Mouse (Mus musculus) gastrocnemius, adult 2 months (tissue): ENCODE results near the gene Abcc4. TPM values are rescaled to one million over a fixed set of nuclear protein-coding genes. Genes with fewer than 3 reads are reported as not detected.
"Not testable (repeated sequence)": the region's sequence is repeated elsewhere in the genome, so short reads cannot be mapped to it uniquely, and the experiment has no call there.

Experiments used
- DNase-seq: peaks from one replicate; pipeline ENCODE4 v3.0.0; 2022
- H3K27ac ChIP-seq: fragments of 200-600 bp; 2 replicates; pipeline ENCODE4 v1.8.1; 2022; ENCODE audit warnings: mild to moderate bottlenecking
- H3K4me3 ChIP-seq: fragments of 200-600 bp; 2 replicates; pipeline ENCODE4 v1.8.1; 2022; ENCODE audit warnings: mild to moderate bottlenecking, moderate library complexity
- CTCF ChIP-seq: fragments of 200-600 bp; IDR thresholded peaks from 2 replicates; pipeline ENCODE4 v1.8.1; 2022; ENCODE audit warnings: antibody characterized with exemption, mild to moderate bottlenecking, moderate library complexity
- intact Hi-C: fragments of 180-260 bp; cut with DNase I; formaldehyde crosslinking; loops from one replicate; pipeline ENCODE4 v1.15.1; 2025
- total RNA-seq, 2 experiments: library from RNA; stranded (reverse); gene quantifications; 2 replicates each; pipeline ENCODE4 v1.2.3; 2021

Gene Abcc4
- total RNA-seq, 2 experiments from 2014 or later = 10.1 to 12.2 TPM

DNA sequence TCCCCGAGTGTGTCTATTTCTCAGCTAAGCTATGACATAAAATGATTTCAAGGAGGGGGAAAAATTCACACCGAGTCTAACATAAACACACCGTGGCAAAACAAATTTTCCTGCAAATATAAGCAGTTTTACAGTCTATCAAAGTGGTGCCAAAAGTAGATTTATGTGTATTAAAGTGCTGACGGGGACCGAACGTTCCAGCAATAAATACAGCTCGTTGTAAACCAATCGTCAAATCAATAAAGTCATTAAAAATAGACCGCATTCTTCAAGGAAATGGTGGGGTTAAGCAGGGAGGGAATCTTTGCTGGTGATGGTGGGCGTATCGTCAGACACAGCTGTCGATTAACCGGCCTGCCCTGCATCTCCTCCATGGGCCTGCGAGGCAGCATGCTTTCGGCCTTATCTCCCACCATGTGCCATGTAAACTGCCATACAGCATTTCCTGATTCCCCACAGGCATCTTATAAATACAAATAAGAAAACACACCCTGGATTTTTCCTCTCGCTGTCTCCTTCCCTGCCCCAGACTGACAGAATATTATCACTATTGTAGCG, 137.8 kb downstream of the Abcc4 start:
- Histone ChIP-seq H3K4me3 (no peak overlapping the region), H3K27ac (no peak overlapping the region)
- no peak for TF ChIP-seq CTCF
- intact Hi-C loops = no loop called here
- no peak for DNase-seq

DNA sequence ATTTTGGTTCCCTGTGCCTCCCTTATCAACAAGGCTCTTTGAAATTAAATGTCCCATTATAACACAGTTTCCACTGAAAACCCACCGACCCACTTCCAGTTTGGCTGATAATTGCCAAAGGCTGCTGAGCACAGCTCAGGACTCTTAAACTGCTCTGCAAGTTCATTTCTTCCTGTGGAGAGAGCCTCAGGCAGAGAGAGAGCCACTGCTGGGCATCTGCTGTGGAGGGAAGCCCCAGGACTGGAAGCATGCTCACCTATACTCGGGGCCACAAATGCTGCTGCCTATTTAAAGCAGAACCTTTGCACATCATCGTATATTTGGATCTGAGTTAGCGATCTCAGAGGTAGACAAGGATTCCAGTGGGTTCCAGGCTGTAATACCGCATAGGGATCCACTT, 139.2 kb downstream of the Abcc4 start:
- no peak for DNase-seq
- Histone ChIP-seq H3K27ac (peak overlapping the region; percentile 39), H3K4me3 (peak overlapping the region; percentile 33; the same call in 1 of the 2 replicates)
- intact Hi-C loops = no loop called here
- no peak for TF ChIP-seq CTCF

DNA sequence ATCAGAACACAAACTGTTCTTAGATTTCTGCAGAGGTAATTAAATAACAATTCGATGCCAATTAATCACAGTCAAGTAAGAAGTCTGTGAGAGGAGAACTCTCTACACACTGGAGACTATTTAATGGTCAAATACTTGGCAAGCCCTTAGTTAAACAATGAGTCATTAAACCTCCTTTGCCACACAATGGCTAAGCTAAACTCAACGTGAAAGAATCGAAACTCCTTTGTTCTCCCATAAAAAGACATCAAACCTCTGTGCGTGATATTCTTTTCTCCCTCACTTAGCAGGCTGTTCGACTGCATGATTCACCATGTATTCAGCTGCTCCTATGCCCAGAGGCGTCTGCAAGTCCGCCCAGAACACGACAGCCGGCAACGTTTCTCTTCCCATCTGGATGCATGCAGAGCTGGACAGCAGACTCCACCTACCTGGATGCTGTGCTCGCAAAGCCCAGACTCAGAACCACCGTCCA, 139.8 kb downstream of the Abcc4 start:
- intact Hi-C loops = no loop called here
- Histone ChIP-seq H3K4me3 (peak overlapping the region; percentile 33), H3K27ac (peak overlapping the region; percentile 39)
- no peak for TF ChIP-seq CTCF
- no peak for DNase-seq

DNA sequence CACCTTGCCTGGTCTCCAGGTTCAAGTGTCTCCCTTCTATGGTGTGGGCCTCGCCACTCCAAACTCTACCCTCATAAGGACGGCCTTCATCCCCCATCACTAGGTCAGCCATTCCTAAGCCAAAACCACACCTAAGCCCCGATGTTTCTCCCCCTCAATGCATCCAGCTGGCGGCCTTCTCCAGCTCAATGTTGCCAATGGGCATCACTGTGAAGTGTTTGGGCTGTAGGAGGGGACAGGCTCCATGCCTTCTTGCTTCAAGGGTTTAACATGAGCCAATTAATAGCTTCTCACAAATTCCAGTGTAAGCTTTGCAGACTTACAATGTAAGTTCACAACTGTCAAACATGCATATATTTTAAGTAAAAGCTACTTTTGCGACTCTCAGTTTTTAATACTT, 140.3 kb downstream of the Abcc4 start:
- intact Hi-C loops = no loop called here
- Histone ChIP-seq H3K27ac (no peak overlapping the region), H3K4me3 (no peak overlapping the region)
- DNase-seq = no peak
- TF ChIP-seq CTCF = no peak

DNA sequence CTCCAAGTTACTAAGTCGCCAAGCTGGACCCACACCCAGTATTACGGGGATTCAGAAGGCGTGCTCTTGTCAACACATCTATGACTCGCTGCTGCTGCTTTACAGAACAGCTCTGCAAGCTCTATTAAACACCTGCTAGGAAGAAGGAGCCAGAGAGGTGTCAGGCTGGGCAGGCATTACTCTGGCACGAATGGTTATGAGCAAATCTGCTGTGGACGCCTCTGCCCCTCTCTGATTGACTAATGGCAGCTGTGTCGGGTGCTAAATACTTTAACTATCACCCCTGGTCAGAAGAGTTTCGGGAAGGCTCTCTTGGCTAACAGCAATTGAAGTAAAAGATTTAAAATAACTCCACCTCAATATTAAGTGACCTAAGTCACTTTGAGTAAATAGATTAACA, 142.4 kb downstream of the Abcc4 start:
- intact Hi-C loops = no loop called here
- no peak overlapping the region for H3K27ac ChIP-seq
- TF ChIP-seq CTCF = no peak
- H3K4me3 ChIP-seq = no peak overlapping the region
- DNase-seq = no peak

DNA sequence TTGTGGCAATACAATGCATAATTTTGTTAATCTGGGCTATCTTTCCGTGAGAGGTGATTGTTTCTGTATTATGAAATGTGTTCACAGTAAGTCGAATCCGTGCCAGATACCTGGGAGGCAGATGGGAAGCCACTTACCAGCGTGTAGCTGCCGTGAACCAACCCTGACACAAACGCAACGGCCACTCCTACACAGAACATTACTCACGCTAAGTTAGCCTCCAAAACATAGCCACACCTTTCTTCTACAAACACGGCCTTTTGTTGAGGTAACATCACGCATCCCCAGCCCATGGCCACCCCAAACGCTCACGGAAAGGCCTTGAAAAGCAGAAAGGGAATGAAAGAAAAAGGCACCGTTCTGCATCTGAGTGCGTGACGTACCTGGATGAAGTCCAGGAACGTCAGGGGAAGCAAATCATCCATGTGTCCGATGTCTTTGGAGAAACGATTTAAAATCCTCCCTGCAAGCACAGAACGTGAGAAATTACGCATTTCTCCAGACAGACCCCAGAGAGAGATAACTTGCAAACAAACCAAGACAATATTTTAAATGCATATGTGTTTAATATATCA, 153.0 kb downstream of the Abcc4 start:
- H3K4me3 ChIP-seq = no peak overlapping the region
- no peak for DNase-seq
- TF ChIP-seq CTCF = no peak
- H3K27ac ChIP-seq = no peak overlapping the region
- intact Hi-C loops = no loop called here

DNA sequence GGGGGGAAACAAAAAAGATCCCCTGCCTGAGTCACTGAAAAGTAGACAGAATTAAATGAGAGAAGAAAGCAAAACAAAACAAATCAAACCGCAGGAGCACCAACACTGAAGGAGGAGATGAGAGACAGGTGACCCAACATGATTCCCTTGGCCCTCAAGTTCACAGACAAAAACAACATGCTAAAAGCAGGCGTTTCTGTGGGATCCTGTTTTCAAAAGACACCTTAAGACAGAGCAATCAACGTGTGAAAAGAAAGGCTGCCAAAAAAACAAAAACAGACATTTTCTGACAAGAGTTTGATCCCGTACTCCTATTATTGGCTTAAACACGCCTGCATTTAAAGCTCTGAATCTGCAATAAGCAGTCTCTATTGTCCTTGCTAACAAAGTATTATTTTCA, 153.6 kb downstream of the Abcc4 start:
- Histone ChIP-seq H3K4me3 (no peak overlapping the region), H3K27ac (peak overlapping the region; percentile 72)
- DNase-seq = no peak
- no peak for TF ChIP-seq CTCF
- intact Hi-C loops = no loop called here

DNA sequence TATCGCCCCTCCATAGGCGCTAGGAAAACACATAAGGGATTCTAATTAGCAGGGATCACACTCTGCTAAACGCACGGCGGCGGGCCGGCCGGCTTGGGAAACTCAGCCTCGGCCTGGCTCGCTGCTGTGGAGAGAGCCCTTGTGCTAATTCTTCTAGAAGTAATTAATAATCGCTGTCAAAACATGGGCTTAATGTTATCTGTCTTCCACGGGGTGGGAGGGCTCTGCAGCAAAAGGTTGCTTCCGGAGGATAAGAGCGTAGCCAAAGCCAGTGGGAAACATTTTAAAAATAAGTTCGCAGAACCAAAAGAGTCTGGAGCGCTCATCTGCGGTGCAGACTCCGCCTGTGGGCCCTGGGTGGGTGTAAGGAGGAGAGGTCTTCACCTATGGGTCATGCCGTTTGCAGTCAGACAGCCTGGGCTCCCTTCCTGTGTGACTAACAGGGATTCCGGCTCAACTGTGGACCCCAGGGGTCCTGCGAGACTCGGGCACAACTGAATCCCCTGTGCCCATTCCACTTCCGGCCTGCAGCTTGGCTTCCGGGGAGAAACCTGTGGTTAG, 154.2 kb downstream of the Abcc4 start:
- Histone ChIP-seq H3K27ac (peak overlapping the region; percentile 72), H3K4me3 (peak overlapping the region; percentile 54)
- intact Hi-C loops = no loop called here
- no peak for TF ChIP-seq CTCF
- DNase-seq = no peak

DNA sequence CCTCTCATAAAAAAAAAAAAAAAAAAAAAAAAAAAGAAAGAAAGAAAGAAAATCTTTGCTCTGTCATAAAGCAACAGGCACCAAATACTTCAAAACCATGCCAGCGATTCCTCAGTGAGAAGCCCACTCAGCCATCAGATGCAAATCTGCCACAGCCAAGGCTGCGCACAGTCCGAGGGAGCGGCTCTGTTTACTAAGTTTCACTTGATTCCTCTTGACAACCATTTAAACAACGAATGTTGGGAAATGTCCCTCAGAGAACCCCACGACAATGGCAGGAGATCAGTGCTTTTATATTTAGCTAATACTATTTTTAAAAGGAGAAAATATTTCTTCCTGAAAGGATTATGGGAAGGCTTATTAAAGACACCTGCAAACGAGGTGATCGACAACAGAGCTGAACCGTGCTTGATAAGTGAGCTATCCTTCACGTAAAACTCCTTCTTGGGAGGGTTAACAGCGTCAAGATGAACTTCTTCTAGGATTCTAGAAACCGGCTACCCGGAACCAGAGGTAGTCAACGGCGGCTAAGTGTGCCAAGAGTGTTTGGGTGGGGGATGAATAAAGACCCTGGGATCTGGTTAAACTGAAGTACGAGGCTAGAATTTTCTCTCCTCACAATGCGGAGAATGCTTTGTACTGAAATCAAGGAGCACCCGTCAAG, 154.8 kb downstream of the Abcc4 start:
- TF ChIP-seq CTCF = no peak
- Histone ChIP-seq H3K27ac (peak overlapping the region; percentile 72), H3K4me3 (peak overlapping the region; percentile 54)
- intact Hi-C loops = no loop called here
- no peak for DNase-seq

DNA sequence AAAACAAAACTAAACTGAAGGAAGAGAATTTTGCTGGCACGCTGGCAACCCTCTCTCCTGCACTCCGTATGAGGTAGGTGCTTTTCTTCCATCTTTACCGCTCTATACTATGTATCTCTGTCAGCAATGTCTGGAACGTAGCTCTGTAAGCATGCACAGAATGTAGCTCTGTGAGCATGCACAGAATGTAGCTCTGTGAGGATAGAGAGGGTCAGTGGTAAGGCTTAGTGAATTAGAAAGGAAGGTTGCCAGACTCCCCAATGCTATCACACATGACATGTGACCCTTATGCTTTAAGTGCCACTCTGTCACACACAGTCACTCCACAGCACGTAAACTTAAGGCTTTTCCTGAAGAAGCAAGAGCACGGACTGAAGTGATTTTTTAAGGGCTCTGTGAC, 161.5 kb downstream of the Abcc4 start:
- intact Hi-C loops = no loop called here
- H3K4me3 ChIP-seq = no peak overlapping the region
- no peak for DNase-seq
- no peak overlapping the region for H3K27ac ChIP-seq
- no peak for TF ChIP-seq CTCF

DNA sequence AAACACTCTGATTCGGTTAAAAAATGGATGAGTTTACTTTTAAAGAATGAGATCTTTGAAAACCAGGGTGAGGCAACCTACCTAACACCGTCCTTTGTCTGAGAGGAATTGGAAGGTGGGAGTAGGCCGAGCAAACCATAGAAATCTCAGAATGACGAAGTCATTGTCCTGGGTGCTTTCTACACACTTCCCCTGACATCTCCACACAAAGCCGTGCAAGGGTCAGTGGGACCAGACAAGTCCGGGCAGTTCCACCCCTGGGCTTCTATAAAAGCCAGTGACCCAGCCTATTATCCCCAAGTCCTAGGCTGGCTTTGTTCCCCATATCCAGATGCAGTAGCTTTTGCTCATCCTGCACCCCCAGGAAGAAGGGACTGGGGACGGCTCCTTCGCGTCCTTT, 163.1 kb downstream of the Abcc4 start:
- no peak for TF ChIP-seq CTCF
- no peak overlapping the region for H3K4me3 ChIP-seq
- no peak overlapping the region for H3K27ac ChIP-seq
- DNase-seq = no peak
- intact Hi-C loops = no loop called here

DNA sequence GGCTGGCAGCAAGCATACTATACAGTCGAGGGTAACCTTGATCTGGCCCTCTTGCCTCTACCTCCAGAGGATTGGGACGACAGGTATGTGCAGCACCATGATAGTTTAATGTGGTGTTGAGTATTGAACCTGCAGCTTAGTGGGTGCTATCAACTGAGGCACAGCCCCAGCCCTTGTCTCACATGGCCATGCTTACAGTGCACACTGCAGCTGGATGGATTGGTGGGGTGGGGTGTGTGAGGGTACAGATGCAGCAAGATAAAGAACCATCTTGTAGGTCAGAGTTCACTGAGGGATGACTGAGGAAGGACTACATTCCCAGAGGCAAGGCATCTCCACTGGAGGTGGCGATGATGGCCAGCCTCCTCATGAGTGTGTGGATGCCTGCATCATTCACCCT, 174.5 kb downstream of the Abcc4 start:
- DNase-seq = no peak
- intact Hi-C loops = no loop called here
- no peak overlapping the region for H3K27ac ChIP-seq
- no peak overlapping the region for H3K4me3 ChIP-seq
- TF ChIP-seq CTCF = no peak

DNA sequence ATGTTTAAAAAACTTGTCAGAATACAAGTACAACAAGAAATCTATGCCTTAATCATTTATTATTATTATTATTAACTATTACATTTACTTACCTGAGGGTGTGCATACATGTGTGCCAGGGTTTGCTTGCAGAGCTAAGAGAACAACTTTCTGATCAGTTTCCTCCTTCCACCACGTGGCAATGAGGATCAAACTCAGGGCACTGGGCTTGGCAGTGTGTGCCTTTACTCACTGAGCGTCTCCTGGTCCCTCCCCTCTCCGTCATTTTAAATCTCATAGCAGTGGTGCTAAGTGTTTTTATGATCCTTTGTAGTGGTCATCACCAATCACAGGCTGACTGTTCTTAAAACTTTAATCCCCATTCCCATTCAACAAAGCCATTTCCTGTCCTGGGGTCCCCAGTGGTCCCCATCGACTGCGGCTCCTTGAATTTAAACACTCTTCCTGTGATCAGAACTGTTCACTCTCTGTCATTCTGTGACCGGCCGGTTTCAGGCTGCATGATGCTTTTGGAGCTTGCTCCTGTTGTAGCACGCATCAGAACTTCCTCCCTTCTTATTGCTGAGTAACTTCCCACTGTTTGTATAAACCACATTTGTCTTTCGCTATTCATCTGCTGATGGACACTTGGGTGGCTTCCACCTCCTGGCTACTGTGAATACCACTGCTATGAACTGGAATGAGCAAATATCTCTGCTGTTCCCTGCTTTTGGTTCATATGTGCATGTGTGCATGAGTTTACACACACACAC, 191.6 kb downstream of the Abcc4 start:
- intact Hi-C loops = no loop called here
- Histone ChIP-seq H3K4me3 (no peak overlapping the region), H3K27ac (no peak overlapping the region)
- TF ChIP-seq CTCF = no peak
- DNase-seq = no peak

DNA sequence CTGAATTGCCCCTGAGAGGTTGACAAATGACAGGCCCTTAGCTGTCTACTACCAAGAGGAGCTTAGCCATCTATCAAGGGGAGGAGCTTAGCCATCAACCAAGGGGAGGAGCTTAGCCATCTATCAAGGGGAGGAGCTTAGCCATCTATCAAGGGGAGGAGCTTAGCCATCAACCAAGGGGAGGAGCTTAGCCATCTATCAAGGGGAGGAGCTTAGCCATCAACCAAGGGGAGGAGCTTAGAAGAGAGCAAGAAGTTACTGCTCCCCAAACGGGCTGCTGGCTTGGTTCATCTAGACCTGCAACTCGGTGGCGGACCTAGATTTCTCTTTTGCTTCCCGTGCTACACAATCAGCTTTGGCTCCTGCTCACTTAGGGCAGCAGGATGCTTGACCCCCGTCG, 194.3 kb downstream of the Abcc4 start:
- H3K27ac ChIP-seq, DNase-seq, H3K4me3 ChIP-seq, intact Hi-C loops: not testable (repeated sequence)
